Mouse (Mus musculus) brown adipose tissue, adult 24 weeks (tissue): ENCODE data around the gene Olfr877. TPM values are rescaled to one million over a fixed set of nuclear protein-coding genes. Genes with fewer than 3 reads are reported as not detected.

ENCODE experiments used
- H3K27ac ChIP-seq: fragments of 200-500 bp; replicated peaks from 2 replicates; pipeline ENCODE4 v1.5.1; 2012; ENCODE audit warnings: low read depth, mild to moderate bottlenecking, low read length
- H3K4me1 ChIP-seq: fragments of 200-500 bp; 2 replicates; pipeline ENCODE4 v1.6.1; 2012; ENCODE audit warnings: low read length, mixed read lengths; ENCODE audit not compliant: control insufficient read depth, insufficient read depth, insufficient read length
- H3K4me3 ChIP-seq: fragments of 200-500 bp; 2 replicates; pipeline ENCODE4 v1.5.1; 2012; ENCODE audit warnings: low read depth, mild to moderate bottlenecking, low read length, moderate library complexity; ENCODE audit not compliant: insufficient read depth
- polyA plus RNA-seq: library from polyadenylated mRNA; stranded (reverse); fragments of >200 nt; gene quantifications from 2 replicates; pipeline ENCODE4 v1.2.4, GENCODE M21; 2012; ENCODE audit not compliant: missing spikeins, insufficient read depth, insufficient read length

The Olfr877 gene
- not detected in 2 replicates for polyA plus RNA-seq

DNA sequence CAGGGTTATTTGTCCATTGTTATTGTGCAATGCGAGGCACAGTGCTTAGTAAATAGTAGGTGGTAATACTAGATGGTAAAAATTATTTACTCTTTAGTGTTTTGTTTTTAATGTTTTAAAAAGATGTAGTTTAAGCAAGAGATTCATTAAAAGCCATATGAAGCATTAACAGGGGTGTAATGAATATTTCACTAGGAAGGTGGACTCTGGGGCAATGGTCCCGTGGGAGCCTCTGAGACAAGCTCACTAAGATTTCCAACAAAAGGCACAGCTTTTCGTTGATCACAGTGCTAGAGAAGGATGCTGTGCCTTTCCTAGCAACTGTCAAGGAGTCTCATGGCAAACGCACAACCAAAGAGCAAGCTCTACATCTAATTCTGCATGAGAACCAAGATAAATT lies at the start of gene Olfr877:
Gene Olfr877, plus strand, starts transcription at position 301 of the 400 bp plus-strand sequence.
- H3K27ac ChIP-seq: no peak within 1 kb of the TSS
- no peak within 1 kb of the TSS for H3K4me3 ChIP-seq
- no peaks in the 10 kb centered on the region for H3K4me1 ChIP-seq

DNA sequence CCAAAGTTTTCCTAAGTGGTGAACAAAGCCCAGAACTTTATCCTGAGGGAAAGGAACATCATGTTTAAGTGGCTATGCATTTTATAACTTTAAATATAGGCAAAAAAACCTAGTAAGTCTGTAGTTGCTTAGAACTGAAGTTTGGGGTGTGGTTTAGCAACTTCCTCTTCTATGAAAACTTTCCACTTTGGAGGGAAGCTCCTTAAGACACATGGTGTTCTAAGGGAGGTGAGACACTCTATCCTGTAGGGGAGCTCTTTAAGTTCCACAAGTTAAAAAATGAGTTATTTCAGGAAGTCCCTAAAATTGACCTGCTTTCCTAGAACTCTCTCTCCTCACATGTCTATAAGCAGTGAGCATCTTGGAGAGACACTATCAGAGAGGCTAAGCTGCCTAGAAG lies 46.8 kb upstream of the Olfr877 start:
- no peak overlapping the region for H3K27ac ChIP-seq
- H3K4me3 ChIP-seq: no peak overlapping the region
- H3K4me1 ChIP-seq: no peaks in the 10 kb centered on the region

DNA sequence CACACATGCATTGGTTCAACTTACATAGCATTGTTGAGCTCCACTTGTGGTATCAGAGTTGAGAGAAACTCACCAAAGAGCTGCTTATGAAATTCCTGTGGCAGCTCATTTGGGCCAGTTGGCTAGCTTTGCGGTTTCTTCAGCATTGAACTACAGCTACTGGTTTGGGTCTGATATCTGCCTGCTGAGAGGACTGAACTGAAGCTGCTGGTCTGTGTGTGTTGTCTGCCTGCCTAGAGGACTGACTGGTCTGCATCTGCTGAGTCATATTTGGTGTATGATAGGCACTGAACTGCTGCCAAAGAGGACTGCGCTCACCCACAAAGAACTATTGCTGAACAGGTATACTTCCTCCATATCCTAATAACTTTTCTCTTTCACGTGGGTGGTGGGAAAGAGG lies 45.6 kb upstream of the Olfr877 start:
- Histone ChIP-seq H3K4me3 (no peak overlapping the region), H3K27ac (no peak overlapping the region), H3K4me1 (no peaks in the 10 kb centered on the region)

- Histone ChIP-seq H3K27ac (no peak overlapping the region), H3K4me1 (no peaks in the 10 kb centered on the region), H3K4me3 (no peak overlapping the region)
Measured at GRCm38 (mm10) chr9:37808976-37809375, 45.1 kb upstream of the Olfr877 start.

DNA sequence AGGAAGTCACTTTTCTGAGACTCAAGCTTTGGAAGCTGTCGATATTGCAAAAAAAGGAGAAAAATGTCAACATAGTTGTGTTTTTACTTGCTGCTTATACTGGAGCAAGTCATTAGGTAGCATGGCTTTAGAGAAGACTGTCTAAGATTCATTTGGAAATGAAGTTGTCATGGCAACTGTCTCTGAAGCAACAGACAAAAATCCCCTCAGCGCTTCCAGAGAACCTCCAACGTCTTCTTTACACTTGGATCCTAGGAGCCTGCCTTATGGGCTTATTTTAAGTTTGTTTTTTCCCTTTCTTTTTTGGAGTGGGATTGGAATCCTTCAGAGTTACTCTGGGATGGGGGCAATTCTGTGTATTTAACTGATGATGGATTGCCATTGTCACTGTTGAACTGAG lies 39.4 kb upstream of the Olfr877 start:
- Histone ChIP-seq H3K4me1 (no peaks in the 10 kb centered on the region), H3K27ac (no peak overlapping the region), H3K4me3 (no peak overlapping the region)

- no peaks in the 10 kb centered on the region for H3K4me1 ChIP-seq
- H3K4me3 ChIP-seq: no peak overlapping the region
- H3K27ac ChIP-seq: no peak overlapping the region
Measured at GRCm38 (mm10) chr9:37829881-37830280, 24.2 kb upstream of the Olfr877 start.

GRCm38 (mm10) chr9:37833341-37833740 lies 20.7 kb upstream of the Olfr877 start:
- H3K4me3 ChIP-seq: no peak overlapping the region
- H3K27ac ChIP-seq: no peak overlapping the region
- H3K4me1 ChIP-seq: no peaks in the 10 kb centered on the region

- no peak overlapping the region for H3K27ac ChIP-seq
- no peaks in the 10 kb centered on the region for H3K4me1 ChIP-seq
- no peak overlapping the region for H3K4me3 ChIP-seq
Measured at GRCm38 (mm10) chr9:37849267-37849666, 4.8 kb upstream of the Olfr877 start.

DNA sequence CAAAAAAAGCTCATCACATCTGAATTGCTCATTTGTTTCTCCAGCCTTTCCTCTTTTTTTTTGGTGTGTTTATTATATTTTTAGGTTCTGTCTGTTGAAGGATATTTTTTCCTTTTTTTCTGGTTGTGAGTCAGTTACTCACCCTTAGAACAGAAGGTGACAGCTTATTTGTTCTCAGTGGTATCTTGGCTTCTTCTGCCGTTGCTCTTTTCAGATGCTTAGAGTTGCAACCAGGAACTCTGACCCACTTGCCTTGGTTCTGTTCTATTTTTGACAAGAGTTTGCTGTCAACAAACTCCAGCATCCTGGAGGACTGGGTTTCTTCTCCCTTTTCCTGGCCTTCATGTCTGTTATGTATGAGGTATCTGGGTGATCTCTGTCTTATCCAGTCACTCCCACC lies 9.3 kb downstream of the Olfr877 start:
- H3K4me1 ChIP-seq: no peaks in the 10 kb centered on the region
- H3K27ac ChIP-seq: no peak overlapping the region

DNA sequence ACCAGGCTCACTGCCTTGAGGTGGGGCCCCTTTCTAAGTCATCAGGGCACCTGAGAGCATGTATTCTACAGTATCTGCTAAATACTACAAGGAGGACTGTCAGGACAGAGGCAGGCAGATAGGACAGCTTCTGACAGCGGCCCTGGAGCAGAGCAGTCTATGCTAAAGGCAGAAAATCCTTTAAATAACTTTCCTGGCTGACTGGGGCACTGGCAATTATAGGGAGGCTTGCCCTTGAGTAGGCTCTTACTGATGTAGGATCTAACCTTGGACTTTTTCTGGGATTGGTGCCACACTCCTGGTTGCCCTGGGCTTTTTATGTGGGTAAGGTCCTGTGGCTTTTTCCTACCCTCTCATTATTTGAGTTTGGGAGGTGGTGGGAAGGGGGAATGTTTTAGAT lies 16.2 kb downstream of the Olfr877 start:
- Histone ChIP-seq H3K4me3 (no peak overlapping the region), H3K4me1 (no peaks in the 10 kb centered on the region), H3K27ac (no peak overlapping the region)

More for the DNA sequence above, 9.3 kb downstream of the Olfr877 start:
- H3K4me3 ChIP-seq: no peak overlapping the region

DNA sequence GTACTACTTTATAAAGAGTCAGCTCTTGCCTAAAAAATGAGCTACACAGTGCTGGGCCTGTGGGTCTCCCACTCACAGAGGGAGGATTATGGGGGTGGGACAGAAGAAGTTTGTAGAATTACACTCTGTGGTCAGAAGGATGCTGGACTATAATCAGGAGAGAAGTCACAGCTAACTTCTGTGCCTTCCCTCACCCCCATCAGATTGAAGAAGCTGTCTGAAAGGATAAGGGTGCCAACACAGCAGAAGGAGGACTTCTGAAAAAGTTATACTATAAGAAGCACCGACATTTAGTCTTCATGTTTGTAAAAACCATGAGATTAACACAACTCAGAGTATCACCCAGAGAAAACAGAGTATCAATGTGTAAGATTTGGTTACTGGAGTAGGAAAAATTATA lies 17.0 kb downstream of the Olfr877 start:
- Histone ChIP-seq H3K4me1 (no peaks in the 10 kb centered on the region), H3K27ac (no peak overlapping the region), H3K4me3 (no peak overlapping the region)

DNA sequence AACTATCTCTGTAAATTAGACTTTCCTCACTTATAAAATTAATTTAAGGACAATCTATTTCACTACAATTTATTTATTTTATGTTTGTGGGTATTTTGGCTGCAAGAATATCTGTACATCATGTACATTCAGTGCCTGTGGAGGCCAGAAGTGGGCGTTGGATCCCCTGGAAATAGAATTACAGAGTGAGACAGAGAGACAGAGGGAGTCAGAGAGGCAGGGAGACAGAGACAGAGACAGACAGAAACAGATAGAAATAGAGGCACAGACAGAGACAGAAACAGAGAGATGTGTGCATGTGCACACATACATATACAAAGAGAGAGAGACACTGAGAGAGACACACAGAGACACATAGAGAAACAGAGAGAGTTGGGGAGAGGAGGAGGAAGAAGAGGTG lies 17.5 kb downstream of the Olfr877 start:
- Histone ChIP-seq H3K4me1 (no peaks in the 10 kb centered on the region), H3K27ac (no peak overlapping the region)

GRCm38 (mm10) chr9:37890960-37891359 lies 36.9 kb downstream of the Olfr877 start:
- Histone ChIP-seq H3K4me1 (no peaks in the 10 kb centered on the region), H3K27ac (no peak overlapping the region), H3K4me3 (no peak overlapping the region)

More for the DNA sequence above, 17.5 kb downstream of the Olfr877 start:
- H3K4me3 ChIP-seq: no peak overlapping the region

GRCm38 (mm10) chr9:37896661-37897060 lies 42.6 kb downstream of the Olfr877 start, which contains the start of gene Olfr145:
Olfr145 (plus strand) TSS chr9:37896724.
- Histone ChIP-seq H3K27ac (no peak within 1 kb of the TSS), H3K4me3 (no peak within 1 kb of the TSS), H3K4me1 (no peaks in the 10 kb centered on the region)

DNA sequence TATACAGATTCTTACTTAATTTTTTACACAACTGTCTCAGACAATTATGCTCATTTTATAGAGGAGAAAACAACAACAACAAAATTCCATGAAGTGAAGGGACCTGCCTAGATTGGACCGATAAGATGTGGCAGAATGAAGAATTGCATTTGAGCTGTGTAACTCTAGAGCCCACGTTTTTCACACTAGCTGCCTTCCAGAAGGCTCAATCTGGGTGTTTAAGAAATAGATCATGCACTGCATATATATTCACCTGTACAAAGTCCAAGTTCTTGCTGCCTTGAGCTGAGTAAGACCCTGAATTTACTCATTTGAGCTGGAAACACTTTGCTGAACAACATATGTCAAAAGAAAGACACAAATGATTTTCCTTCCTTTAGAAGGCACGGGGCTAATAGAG lies 51.5 kb downstream of the Olfr877 start:
- no peak overlapping the region for H3K27ac ChIP-seq
- H3K4me1 ChIP-seq: no peaks in the 10 kb centered on the region
- no peak overlapping the region for H3K4me3 ChIP-seq
